Mouse (Mus musculus) ES-E14 (cell line): ENCODE measurements around the gene Wbp2. TPM values are rescaled to one million over a fixed set of nuclear protein-coding genes. Genes with fewer than 3 reads are reported as not detected.
A peak's percentile ranks its signal among the peaks of the same experiment; 100 is the strongest.

Experiments
- DNase-seq: peaks from one replicate; pipeline ENCODE4 v3.0.0-alpha.2; 2013; ENCODE audit warnings: low read depth, low spot score
- H3K27ac ChIP-seq: 2 replicates; pipeline ENCODE4 v1.5.1; 2012; ENCODE audit warnings: low read depth, mild to moderate bottlenecking, low read length, moderate library complexity, mixed read lengths; ENCODE audit not compliant: poor library complexity, insufficient read depth, severe bottlenecking
- H3K36me3 ChIP-seq: 2 replicates; pipeline ENCODE4 v1.6.1; 2012; ENCODE audit warnings: mild to moderate bottlenecking, low read length, moderate library complexity, mixed read lengths; ENCODE audit not compliant: control insufficient read depth, poor library complexity, insufficient read depth, severe bottlenecking
- H3K4me1 ChIP-seq, 2 experiments: fragments of 150-350 bp in 1 of 2; sonication (generic) in 1 of 2; 2 replicates each; pipeline ENCODE4 v1.6.1; 2012; ENCODE audit warnings: low read length in 2 of 2, mild to moderate bottlenecking in 1 of 2, mixed read lengths in 1 of 2; ENCODE audit not compliant: control insufficient read depth in 2 of 2, insufficient read depth in 2 of 2, poor library complexity in 1 of 2
- H3K4me3 ChIP-seq, 2 experiments: fragments of 150-350 bp in 1 of 2; sonication (generic) in 1 of 2; 2 replicates each; pipeline ENCODE4 v1.5.1; 2012; ENCODE audit warnings: low read length in 2 of 2, low read depth in 1 of 2, mild to moderate bottlenecking in 1 of 2, mixed read lengths in 1 of 2; ENCODE audit not compliant: insufficient read depth in 1 of 2, poor library complexity in 1 of 2, severe bottlenecking in 1 of 2
- H3K9ac ChIP-seq: 2 replicates; pipeline ENCODE4 v1.6.1; 2012; ENCODE audit warnings: low read depth, mild to moderate bottlenecking, low read length, mixed read lengths; ENCODE audit not compliant: poor library complexity, insufficient read depth, severe bottlenecking
- H3K9me3 ChIP-seq: fragments of 150-350 bp; sonication (generic); 2 replicates; pipeline ENCODE4 v1.6.1; 2012; ENCODE audit warnings: low read depth, mild to moderate bottlenecking, low read length; ENCODE audit not compliant: control insufficient read depth, insufficient read depth
- CHD2 ChIP-seq: IDR thresholded peaks from 2 replicates; pipeline ENCODE4 v1.6.1; 2014; ENCODE audit warnings: mild to moderate bottlenecking, low read depth, low read length, inconsistent platforms
- HCFC1 ChIP-seq: IDR thresholded peaks from 2 replicates; pipeline ENCODE4 v1.6.1; 2012; ENCODE audit warnings: low read length, inconsistent platforms, borderline replicate concordance; ENCODE audit not compliant: insufficient read depth
- MAFK ChIP-seq: IDR thresholded peaks from 2 replicates; pipeline ENCODE4 v1.6.1; 2014; ENCODE audit warnings: mild to moderate bottlenecking, low read depth, low read length, inconsistent platforms; ENCODE audit not compliant: insufficient read depth
- ZC3H11A ChIP-seq: IDR thresholded peaks from 2 replicates; pipeline ENCODE4 v1.6.1; 2012; ENCODE audit warnings: low read depth, mild to moderate bottlenecking, inconsistent platforms, low read length, borderline replicate concordance
- ZNF384 ChIP-seq: IDR thresholded peaks from 2 replicates; pipeline ENCODE4 v1.6.1; 2012; ENCODE audit warnings: low read depth, low read length, inconsistent platforms
- in situ Hi-C, 2 experiments: fragments of 600-800 bp; cut with MboI; formaldehyde crosslinking; loops; one replicate each; pipeline ENCODE4 v1.15.1; 2025; ENCODE audit warnings: low sequenced_read_pairs in 2 of 2, inconsistent platforms in 1 of 2; ENCODE audit not compliant: unreplicated experiment in 2 of 2
- total RNA-seq: library from RNA; depleted of rRNA; stranded (reverse); fragments of 300-350 nt; gene quantifications from 2 replicates; pipeline ENCODE4 v1.2.3, GENCODE M21; 2012

The Wbp2 gene
- total RNA-seq, 1 experiment: 20.1 TPM

DNA sequence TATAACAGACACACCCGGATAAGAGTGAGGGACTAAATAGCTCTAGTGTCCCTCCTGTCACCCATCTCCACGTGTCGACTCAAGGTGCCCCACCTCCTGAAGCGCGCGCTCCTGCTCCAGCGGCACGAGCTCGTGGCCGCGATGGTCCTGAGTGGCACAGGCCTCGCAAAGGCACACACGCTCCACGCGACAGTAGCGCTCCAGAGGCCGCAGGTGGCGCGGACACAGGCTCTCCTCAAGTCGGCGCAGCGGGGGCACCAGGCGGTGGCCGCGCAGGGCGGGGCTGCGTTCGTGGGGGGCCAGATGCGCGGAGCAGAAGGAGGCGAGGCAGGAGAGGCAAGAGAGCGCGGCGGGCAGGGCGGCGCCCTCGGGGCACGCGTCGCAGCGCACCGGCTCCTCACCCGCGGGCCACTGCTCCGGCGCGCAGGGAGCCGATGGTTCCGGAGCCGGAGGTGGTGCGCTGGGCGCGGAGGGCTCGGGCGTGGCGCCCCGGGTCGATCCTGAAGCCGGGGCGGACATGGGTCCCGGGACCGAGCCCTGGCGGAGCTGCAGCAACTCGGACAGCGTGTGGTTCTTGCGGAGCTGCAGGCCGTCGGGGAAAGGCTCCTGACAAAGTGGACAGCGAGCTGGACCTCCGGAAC, 22.8 kb upstream of the Wbp2 start:
- DNase-seq: no peak
- H3K9me3 ChIP-seq: no peaks in the 10 kb centered on the region
- no peak overlapping the region for H3K27ac ChIP-seq
- H3K4me3 ChIP-seq: peak overlapping the region; percentile 45 to 46
- in situ Hi-C loops: no loop called here
- peak overlapping the region; percentile 28 for H3K9ac ChIP-seq
- TF ChIP-seq ZC3H11A: no peak
- TF ChIP-seq ZNF384: no peak
- TF ChIP-seq MAFK: no peak
- no peak for TF ChIP-seq HCFC1
- TF ChIP-seq CHD2: no peak
- H3K4me1 ChIP-seq: peaks cover 7 to 30% of the 10 kb centered on the region in 2 experiments
- H3K36me3 ChIP-seq: no peaks in the 10 kb centered on the region

DNA sequence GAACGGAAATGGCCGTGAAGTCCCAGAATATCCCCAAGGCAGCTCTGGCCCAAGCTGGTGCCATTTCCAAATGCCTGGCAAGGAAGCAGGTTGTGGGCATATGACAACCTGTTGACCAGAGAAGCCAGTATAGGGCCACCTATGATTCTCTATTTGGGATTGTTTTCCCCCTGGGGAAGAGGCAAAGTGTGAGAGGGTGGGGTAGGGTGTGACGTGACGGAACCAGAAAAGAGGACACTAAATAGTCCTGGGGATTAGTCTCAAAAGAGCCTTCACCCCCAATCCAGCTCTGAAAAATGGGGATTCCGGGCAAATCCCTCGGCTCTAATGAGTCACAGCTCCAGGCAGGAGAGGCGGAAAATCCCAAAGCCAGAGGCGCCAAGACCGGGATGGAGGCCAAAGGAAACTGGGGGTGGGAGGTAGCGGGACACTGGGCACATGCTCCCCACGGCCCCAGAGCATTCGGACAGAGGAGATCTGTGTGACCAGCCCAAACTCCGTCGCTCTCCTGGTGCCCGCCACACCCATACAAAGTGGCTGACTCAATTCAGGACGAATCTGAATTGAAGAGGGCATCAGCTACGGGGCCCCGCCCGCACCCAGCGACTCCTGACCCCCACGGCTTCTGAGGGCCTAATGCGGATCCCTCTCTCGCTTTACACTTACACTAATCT, 21.8 kb upstream of the Wbp2 start:
- Histone ChIP-seq H3K27ac (no peak overlapping the region), H3K9ac (0 out of 2 replicates have a peak overlapping the region, but pooled peaks have one; percentile 5), H3K4me1 (peaks cover 10 to 38% of the 10 kb centered on the region in 2 experiments), H3K4me3 (peak overlapping the region; percentile 39 to 67; a peak in 3 of 4 replicates), H3K36me3 (no peaks in the 10 kb centered on the region), H3K9me3 (no peaks in the 10 kb centered on the region)
- TF ChIP-seq ZC3H11A (no peak), ZNF384 (no peak), CHD2 (no peak), MAFK (no peak), HCFC1 (no peak)
- in situ Hi-C loops: no loop called here
- DNase-seq: no peak

DNA sequence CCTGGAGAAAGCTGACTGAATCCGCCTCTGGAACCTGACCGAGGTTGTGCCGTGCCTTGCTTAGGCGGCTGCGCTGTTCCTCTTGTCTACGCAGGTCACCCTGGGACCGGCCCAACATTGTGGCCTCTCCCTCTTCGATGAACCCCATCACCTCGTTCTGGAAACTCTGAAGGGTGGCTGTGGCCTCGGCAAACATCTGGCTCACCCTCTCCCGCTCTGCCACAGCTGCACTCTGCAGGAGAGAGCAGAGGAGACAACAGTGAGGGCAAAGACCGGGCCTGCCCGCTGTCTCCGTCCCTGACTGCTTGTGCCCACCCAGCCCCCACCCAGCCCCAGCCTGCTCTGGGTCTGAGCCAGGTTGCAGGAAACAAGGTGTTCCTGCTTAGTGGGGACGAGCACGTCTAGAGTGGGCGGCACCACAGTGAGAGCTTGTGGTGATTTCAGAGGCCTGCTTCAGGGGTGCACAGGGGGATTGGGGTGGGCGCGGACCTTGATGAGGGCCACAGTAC, 21.0 kb upstream of the Wbp2 start:
- Histone ChIP-seq H3K9ac (peak overlapping the region; percentile 44), H3K9me3 (no peaks in the 10 kb centered on the region), H3K4me3 (peak overlapping the region; percentile 39 to 67), H3K4me1 (peaks cover 10 to 40% of the 10 kb centered on the region in 2 experiments), H3K27ac (no peak overlapping the region), H3K36me3 (no peaks in the 10 kb centered on the region)
- TF ChIP-seq ZC3H11A (no peak), MAFK (no peak), HCFC1 (no peak), ZNF384 (no peak), CHD2 (no peak)
- no peak for DNase-seq
- in situ Hi-C loops: no loop called here

DNA sequence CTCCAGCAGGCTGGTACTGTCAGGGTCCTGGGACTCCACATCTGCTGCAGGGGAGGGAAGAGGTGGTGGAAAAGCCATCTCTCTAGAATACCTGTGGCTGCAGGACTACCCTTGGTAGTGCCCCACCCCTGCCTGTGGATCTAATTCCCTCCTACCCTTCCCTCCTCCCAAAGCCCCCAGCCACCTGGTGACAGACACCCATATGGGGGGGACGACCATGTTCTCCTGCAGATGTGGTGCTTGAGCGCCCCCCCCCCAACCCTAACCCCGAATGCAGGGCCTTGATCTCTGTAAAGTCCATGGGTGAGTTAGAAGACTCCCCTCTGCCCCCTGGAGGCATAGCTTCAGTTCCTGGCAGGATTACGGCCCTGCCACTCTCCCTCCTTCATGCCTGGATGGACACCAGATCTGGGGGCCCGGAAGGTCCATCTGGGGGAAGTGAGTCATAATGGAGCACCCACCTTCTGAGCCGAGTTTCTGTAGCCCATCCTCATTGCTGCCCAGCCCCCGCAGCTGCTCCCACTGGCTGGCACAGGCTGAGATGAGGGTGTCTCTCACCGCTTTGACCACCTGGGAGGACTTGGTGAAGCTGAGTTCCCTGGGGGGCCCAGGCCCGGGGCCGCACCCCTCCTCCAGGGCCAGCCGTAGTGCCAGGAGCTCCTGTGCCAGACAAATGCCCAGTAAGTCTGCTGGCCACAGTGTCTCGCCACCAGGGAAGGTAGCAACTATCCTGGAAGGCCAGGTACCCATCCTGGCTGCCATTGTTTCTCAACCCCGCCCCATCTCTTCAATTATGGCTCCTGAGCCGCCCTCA, 20.4 kb upstream of the Wbp2 start:
- no peak for TF ChIP-seq ZNF384
- TF ChIP-seq ZC3H11A: no peak
- no peak for TF ChIP-seq MAFK
- no peak for TF ChIP-seq CHD2
- no peak for TF ChIP-seq HCFC1
- Histone ChIP-seq H3K27ac (no peak overlapping the region), H3K9ac (no peak overlapping the region; the same call in 1 of the 2 replicates), H3K9me3 (no peaks in the 10 kb centered on the region), H3K4me3 (peak overlapping the region; percentile 39 to 67; a peak in 3 of 4 replicates), H3K4me1 (peaks cover 12 to 40% of the 10 kb centered on the region in 2 experiments), H3K36me3 (no peaks in the 10 kb centered on the region)
- DNase-seq: no peak
- in situ Hi-C loops: no loop called here
